Comparison of ENCODE assay signal across 18 mouse cellular contexts in genomic region chr16:78449231-78449630, GRCm38 (mm10).
"Had no signal": no experiment of that assay in that cellular context is flagged by ENCODE, and none has a peak within 500 bp of the region (broad histone marks: within the 10 kb centered on the region; RNA-seq: fewer than 3 reads in every experiment).

No protein-coding gene starts in this region.

- ATAC-seq: liver, postnatal 0 days; lung, postnatal 0 days; midbrain, embryonic 13.5 days; midbrain, embryonic 15.5 days had no signal

- H3K9me3 ChIP-seq: lung, embryonic 15.5 days; megakaryocyte, embryonic 14.5 days; midbrain, embryonic 15.5 days; neural tube, embryonic 12.5 days; stomach, embryonic 15.5 days had no signal

- H3K9ac ChIP-seq: liver, postnatal 0 days; lung, embryonic 15.5 days; midbrain, embryonic 13.5 days; midbrain, embryonic 15.5 days; neural tube, embryonic 12.5 days; stomach, embryonic 15.5 days had no signal

- H3K4me3 ChIP-seq: lung, embryonic 15.5 days; megakaryocyte, embryonic 14.5 days; midbrain, embryonic 13.5 days; midbrain, embryonic 15.5 days; neural tube, embryonic 12.5 days; stomach, embryonic 15.5 days had no signal

- H3K27ac ChIP-seq: lung, embryonic 15.5 days; macrophage; midbrain, embryonic 13.5 days; midbrain, embryonic 15.5 days; neural tube, embryonic 12.5 days; stomach, embryonic 15.5 days; stomach, postnatal 0 days had no signal

- DNase-seq: liver, postnatal 0 days; lung, adult 2 months; lung, postnatal 14 days; lung, postnatal 36 days; right cerebral cortex, postnatal 14 days; thymus, adult 2 months; thymus, postnatal 25 days; thymus, postnatal 4 days had no signal

- H3K27me3 ChIP-seq: lung, embryonic 15.5 days; megakaryocyte, embryonic 14.5 days; midbrain, embryonic 13.5 days; midbrain, embryonic 15.5 days; neural tube, embryonic 12.5 days; stomach, embryonic 15.5 days had no signal

- H3K4me2 ChIP-seq: lung, embryonic 15.5 days; midbrain, embryonic 11.5 days; midbrain, embryonic 13.5 days; midbrain, embryonic 15.5 days; neural tube, embryonic 12.5 days; stomach, embryonic 15.5 days had no signal

- H3K36me3 ChIP-seq: lung, embryonic 15.5 days; midbrain, embryonic 13.5 days; midbrain, embryonic 15.5 days; neural tube, embryonic 12.5 days; stomach, embryonic 15.5 days had no signal

- H3K4me1 ChIP-seq: megakaryocyte, embryonic 14.5 days; midbrain, embryonic 13.5 days; midbrain, embryonic 15.5 days; neural tube, embryonic 12.5 days; stomach, embryonic 15.5 days had no signal
